Mouse (Mus musculus) testis, adult 2 months (tissue): Measurements from ENCODE around the gene Gng12.

ENCODE experiments used
- CTCF ChIP-seq: fragments of 200-500 bp; IDR thresholded peaks from 2 replicates; pipeline ENCODE4 v1.5.1; 2012; ENCODE audit warnings: low read depth, mild to moderate bottlenecking, inconsistent platforms, low read length, moderate library complexity; ENCODE audit not compliant: control insufficient read depth, insufficient read depth, insufficient replicate concordance
- POLR2A ChIP-seq: fragments of 200-500 bp; IDR thresholded peaks from 2 replicates; pipeline ENCODE4 v1.6.1; 2012; ENCODE audit warnings: low read depth, mild to moderate bottlenecking, inconsistent platforms, low read length, moderate library complexity; ENCODE audit not compliant: control insufficient read depth

DNA sequence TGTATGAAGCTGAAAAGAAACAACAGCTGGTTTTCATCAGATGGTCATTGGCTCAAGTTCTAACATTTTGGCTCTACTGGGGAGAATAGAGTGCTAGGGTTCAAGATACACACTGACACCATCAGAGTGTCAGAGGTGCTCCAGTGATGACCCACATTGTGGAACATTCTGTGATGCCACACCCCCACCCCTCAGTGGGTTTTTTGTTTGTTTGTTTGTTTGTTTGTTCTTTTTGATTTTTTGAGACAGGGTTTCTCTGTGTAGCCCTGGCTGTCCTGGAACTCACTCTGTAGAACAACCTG, 115.0 kb downstream of the Gng12 start:
- TF ChIP-seq CTCF: no peak
- no peak for TF ChIP-seq POLR2A
